14 mouse cellular contexts compared by ENCODE assay signal in genomic region chr1:170580485-170581110, GRCm38 (mm10). TPM values are rescaled to one million over a fixed set of nuclear protein-coding genes. Genes with fewer than 3 reads are reported as not detected.
DNase-seq lines count a peak whose midpoint lies in the region; ATAC-seq lines count a peak whose summit lies in the region.
"Had no signal": no experiment of that assay in that cellular context is flagged by ENCODE, and none has a peak within 500 bp of the region (broad histone marks: within the 10 kb centered on the region; RNA-seq: fewer than 3 reads in every experiment).

No protein-coding gene starts in this region.

- ATAC-seq in embryonic facial prominence, embryonic 11.5 days (replicated peaks; ENCODE audit: insufficient number of reproducible peaks, low FRiP score, low TSS enrichment, low read depth), result no peak
- no peak for ATAC-seq in heart, embryonic 16.5 days (replicated peaks; ENCODE audit: extremely low read depth, insufficient read depth, low FRiP score)
- ATAC-seq in limb, embryonic 13.5 days (ENCODE audit: low FRiP score, low read depth), result no peak
- peak; percentile 46 for ATAC-seq in megakaryocyte-erythroid progenitor cell, adult 5-6 weeks (replicated peaks; ENCODE audit: low FRiP score, low TSS enrichment, poor library complexity, severe bottlenecking)
- ATAC-seq: hindbrain, embryonic 16.5 days; liver, embryonic 12.5 days; lung, postnatal 0 days had no signal

- peak; percentile 32 for DNase-seq in embryonic facial prominence, embryonic 11.5 days (ENCODE audit: low spot score)
- no peak for DNase-seq in embryonic facial prominence, embryonic 10.5 days (ENCODE audit: low spot score)
- no peak for DNase-seq in heart, postnatal 36 days
- DNase-seq in limb, embryonic 10.5 days (ENCODE audit: low spot score), result no peak
- DNase-seq in spleen, postnatal 36 days (ENCODE audit: low spot score in 2 of 2), result no peak
- DNase-seq: cerebellum, adult 11-12 months; right cerebral cortex, postnatal 14 days; thymus, postnatal 14 days had no signal

- no peak overlapping the region for H3K27ac ChIP-seq in embryonic facial prominence, embryonic 11.5 days (replicated peaks; ENCODE audit: low read depth, low read length)
- no peak overlapping the region for H3K27ac ChIP-seq in embryonic facial prominence, embryonic 10.5 days (replicated peaks)
- H3K27ac ChIP-seq in heart, embryonic 16.5 days (ENCODE audit: low read length), result peak overlapping the region; percentile 2; the same call in 1 of the 2 replicates
- no peak overlapping the region for H3K27ac ChIP-seq in limb, embryonic 13.5 days
- no peak overlapping the region for H3K27ac ChIP-seq in limb, embryonic 10.5 days
- H3K27ac ChIP-seq: liver, embryonic 12.5 days had no signal

- intact Hi-C loops in heart, postnatal 36 days (cut with DNase I), result no loop called here

- H3K4me1 ChIP-seq in embryonic facial prominence, embryonic 11.5 days (ENCODE audit: control insufficient read depth, insufficient read depth, low read length), result peaks cover 3% of the 10 kb centered on the region; the same call in 1 of the 2 replicates
- peaks cover 35% of the 10 kb centered on the region for H3K4me1 ChIP-seq in embryonic facial prominence, embryonic 10.5 days
- peaks cover 22% of the 10 kb centered on the region for H3K4me1 ChIP-seq in heart, embryonic 16.5 days (ENCODE audit: control insufficient read depth, insufficient read depth, low read length)
- H3K4me1 ChIP-seq in limb, embryonic 13.5 days, result peaks cover 33% of the 10 kb centered on the region
- peaks cover 33% of the 10 kb centered on the region for H3K4me1 ChIP-seq in limb, embryonic 10.5 days

- no peaks in the 10 kb centered on the region for H3K36me3 ChIP-seq in embryonic facial prominence, embryonic 11.5 days (replicated peaks; ENCODE audit: control insufficient read depth, insufficient read depth, low read depth, low read length)
- H3K36me3 ChIP-seq in embryonic facial prominence, embryonic 10.5 days (replicated peaks), result peaks cover 11% of the 10 kb centered on the region
- H3K36me3 ChIP-seq in heart, embryonic 16.5 days (ENCODE audit: control insufficient read depth, insufficient read depth), result no peaks in the 10 kb centered on the region; the same call in 1 of the 2 replicates
- peaks cover 8% of the 10 kb centered on the region for H3K36me3 ChIP-seq in limb, embryonic 13.5 days
- no peaks in the 10 kb centered on the region for H3K36me3 ChIP-seq in limb, embryonic 10.5 days

- H3K4me3 ChIP-seq in embryonic facial prominence, embryonic 11.5 days (ENCODE audit: low read depth, low read length), result no peak overlapping the region
- H3K4me3 ChIP-seq in embryonic facial prominence, embryonic 10.5 days, result no peak overlapping the region
- H3K4me3 ChIP-seq in heart, embryonic 16.5 days (ENCODE audit: low read length), result no peak overlapping the region
- H3K4me3 ChIP-seq in limb, embryonic 13.5 days, result no peak overlapping the region
- H3K4me3 ChIP-seq in limb, embryonic 10.5 days, result no peak overlapping the region
- H3K4me3 ChIP-seq: liver, embryonic 12.5 days had no signal

- no peaks in the 10 kb centered on the region for H3K27me3 ChIP-seq in embryonic facial prominence, embryonic 11.5 days (ENCODE audit: control insufficient read depth, insufficient read depth, low read length)
- no peaks in the 10 kb centered on the region for H3K27me3 ChIP-seq in embryonic facial prominence, embryonic 10.5 days (replicated peaks; ENCODE audit: low read depth, poor library complexity, severe bottlenecking)
- H3K27me3 ChIP-seq in heart, embryonic 16.5 days (ENCODE audit: control insufficient read depth, insufficient read depth, low read length), result no peaks in the 10 kb centered on the region
- no peaks in the 10 kb centered on the region for H3K27me3 ChIP-seq in limb, embryonic 13.5 days
- H3K27me3 ChIP-seq in limb, embryonic 10.5 days (ENCODE audit: low read depth, poor library complexity, severe bottlenecking), result no peaks in the 10 kb centered on the region

- H3K4me2 ChIP-seq in embryonic facial prominence, embryonic 11.5 days (ENCODE audit: low read depth, low read length), result no peak overlapping the region
- H3K4me2 ChIP-seq in heart, embryonic 16.5 days (ENCODE audit: low read depth, low read length), result peak overlapping the region; percentile 33
- peak overlapping the region; percentile 14; the same call in 1 of the 2 replicates for H3K4me2 ChIP-seq in limb, embryonic 13.5 days (replicated peaks)
- H3K4me2 ChIP-seq: liver, embryonic 12.5 days had no signal

- WGBS in embryonic facial prominence, embryonic 11.5 days, result 46% methylated on average over 13 of the region's 13 CpGs
- WGBS in embryonic facial prominence, embryonic 10.5 days, result 53% methylated on average over 13 of the region's 13 CpGs
- 44% methylated on average over 13 of the region's 13 CpGs for WGBS in heart, embryonic 16.5 days
- WGBS in limb, embryonic 13.5 days, result 42% methylated on average over 13 of the region's 13 CpGs
- 76% methylated on average over 13 of the region's 13 CpGs for WGBS in limb, embryonic 10.5 days

- H3K9ac ChIP-seq in embryonic facial prominence, embryonic 11.5 days (replicated peaks; ENCODE audit: low read length), result no peak overlapping the region
- peak overlapping the region; percentile 16; the same call in 1 of the 2 replicates for H3K9ac ChIP-seq in heart, embryonic 16.5 days (ENCODE audit: low read length)
- no peak overlapping the region for H3K9ac ChIP-seq in limb, embryonic 13.5 days
- H3K9ac ChIP-seq: liver, embryonic 12.5 days had no signal

- H3K9me3 ChIP-seq in embryonic facial prominence, embryonic 11.5 days (replicated peaks; ENCODE audit: control insufficient read depth, low read length), result no peaks in the 10 kb centered on the region
- no peaks in the 10 kb centered on the region for H3K9me3 ChIP-seq in embryonic facial prominence, embryonic 10.5 days
- H3K9me3 ChIP-seq in heart, embryonic 16.5 days (replicated peaks; ENCODE audit: control insufficient read depth, low read length), result no peaks in the 10 kb centered on the region
- peaks cover 6% of the 10 kb centered on the region; the same call in 1 of the 2 replicates for H3K9me3 ChIP-seq in limb, embryonic 13.5 days
- no peaks in the 10 kb centered on the region for H3K9me3 ChIP-seq in limb, embryonic 10.5 days (replicated peaks)
- H3K9me3 ChIP-seq: liver, embryonic 12.5 days had no signal

RNA-seq across cellular contexts. Expression of gene Nos1ap, which starts 9.1 kb away (rescaled TPM):
- 5.1 and 5.5 TPM in 2 replicates for polyA plus RNA-seq in embryonic facial prominence, embryonic 11.5 days (2014; fragmentation: Nextera tagmentation; extraction: Ambion mirVana)
- 6.5 and 8.9 TPM in 2 replicates for polyA plus RNA-seq in embryonic facial prominence, embryonic 10.5 days (2016; fragmentation: Nextera tagmentation; extraction: Ambion mirVana)
- polyA plus RNA-seq in heart, embryonic 16.5 days (2015; fragmentation: Nextera tagmentation; extraction: Ambion mirVana), result 14.6 and 15.9 TPM in 2 replicates
- 10 to 100 TPM; 22.2 to 27.3 TPM for total RNA-seq in heart, postnatal 36 days (2021)
- 13.7 and 15.9 TPM in 2 replicates for polyA plus RNA-seq in limb, embryonic 13.5 days (2015; fragmentation: Nextera tagmentation; extraction: Ambion mirVana)
- polyA plus RNA-seq in limb, embryonic 10.5 days (2016; fragmentation: Nextera tagmentation; extraction: Ambion mirVana), result 5.1 and 5.6 TPM in 2 replicates
- 1.5 TPM in 2 replicates for total RNA-seq in megakaryocyte-erythroid progenitor cell, adult 5-6 weeks (2014; fragmentation: Nextera tagmentation)
- total RNA-seq in megakaryocyte-erythroid progenitor cell, adult 5-6 weeks (2017), result 2.5 TPM in 1 of 2 replicates, not detected in the other
